Mouse (Mus musculus) midbrain, embryonic 14.5 days (tissue): ENCODE measurements around the gene Gna15. TPM values are rescaled to one million over a fixed set of nuclear protein-coding genes. Genes with fewer than 3 reads are reported as not detected.

Experiments used
- ATAC-seq: fragments of 200-750 bp; cut with Nextera tagmentation; 2 replicates; pipeline ENCODE4 v1.8.0; 2017; ENCODE audit warnings: moderate number of reproducible peaks, moderate library complexity; ENCODE audit not compliant: low FRiP score, low TSS enrichment
- DNase-seq: peaks from one replicate; pipeline ENCODE4 v3.0.0-alpha.2; 2015
- H3K27ac ChIP-seq: fragments of 300-500 bp; sonication (generic); replicated peaks from 2 replicates; pipeline ENCODE4 v1.5.1; 2014; ENCODE audit warnings: mild to moderate bottlenecking, low read depth, low read length, moderate library complexity
- H3K27me3 ChIP-seq: fragments of 300-500 bp; sonication (generic); 2 replicates; pipeline ENCODE4 v1.6.1; 2014; ENCODE audit warnings: low read length, control low read depth, mixed read lengths; ENCODE audit not compliant: control insufficient read depth, insufficient read depth
- H3K36me3 ChIP-seq: fragments of 300-500 bp; sonication (generic); 2 replicates; pipeline ENCODE4 v1.6.1; 2014; ENCODE audit warnings: low read length, control low read depth; ENCODE audit not compliant: control insufficient read depth, insufficient read depth
- H3K4me1 ChIP-seq: fragments of 300-500 bp; sonication (generic); 2 replicates; pipeline ENCODE4 v1.6.1; 2014; ENCODE audit warnings: mild to moderate bottlenecking, antibody characterized with exemption, low read length, control low read depth; ENCODE audit not compliant: control insufficient read depth, insufficient read depth
- H3K4me2 ChIP-seq: fragments of 300-500 bp; sonication (generic); 2 replicates; pipeline ENCODE4 v1.6.1; 2014; ENCODE audit warnings: mild to moderate bottlenecking, low read length, moderate library complexity
- H3K4me3 ChIP-seq: fragments of 300-500 bp; sonication (generic); replicated peaks from 2 replicates; pipeline ENCODE4 v1.5.1; 2014; ENCODE audit warnings: low read depth, low read length
- H3K9ac ChIP-seq: fragments of 300-500 bp; sonication (generic); replicated peaks from 2 replicates; pipeline ENCODE4 v1.6.1; 2014; ENCODE audit warnings: mild to moderate bottlenecking, low read length, moderate library complexity
- H3K9me3 ChIP-seq: fragments of 300-500 bp; sonication (generic); 2 replicates; pipeline ENCODE4 v1.6.1; 2016; ENCODE audit warnings: low read length, control low read depth, mixed read lengths; ENCODE audit not compliant: control insufficient read depth
- WGBS: fragments of 180-500 bp; shearing (Covaris S2); extraction: QIAGEN DNeasy Blood & Tissue Kit; methylation state at CpG from one replicate; pipeline ENCODE4 v1.1.7; 2014; 5-methylcytosine and 5-hydroxymethylcytosine counted together
- polyA plus RNA-seq: library from polyadenylated mRNA; unstranded; fragments of >200 nt; fragmentation: Nextera tagmentation; extraction: Ambion mirVana; gene quantifications from 2 replicates; pipeline ENCODE4 v1.2.1, GENCODE M21; 2014

Gna15 gene
- polyA plus RNA-seq, 1 experiment from 2014 or later, result 0.88 TPM

DNA sequence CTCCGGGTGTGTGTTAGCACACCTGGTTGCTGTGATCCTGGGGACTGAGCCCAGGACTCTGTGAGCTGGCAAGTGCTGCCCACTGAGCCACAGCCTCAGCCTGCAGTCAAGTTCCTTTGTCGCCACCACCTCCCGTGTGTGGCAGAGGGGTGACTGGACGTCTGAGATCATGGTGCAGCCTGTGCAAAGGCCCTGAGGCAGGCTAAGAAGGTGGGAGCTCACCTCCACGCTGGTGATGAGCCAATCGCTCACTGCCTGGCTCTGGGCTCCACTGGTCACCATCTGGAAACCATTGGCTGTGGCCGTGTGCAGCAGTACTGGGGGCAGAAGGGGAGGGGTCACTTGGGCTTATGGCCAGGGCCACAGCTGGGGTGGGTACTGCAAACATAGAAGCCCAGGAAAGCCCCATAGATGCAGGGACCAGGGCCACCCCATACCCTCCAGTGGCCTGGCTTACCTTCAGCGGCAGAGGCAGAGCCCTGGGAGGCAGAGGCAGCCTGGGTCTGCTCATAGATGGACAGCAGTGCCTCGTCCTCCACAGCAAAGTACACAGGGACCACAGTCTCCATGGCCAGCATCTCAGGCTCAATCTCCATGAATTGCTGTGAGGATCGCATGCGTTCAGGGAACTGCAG is 31.3 kb downstream of the Gna15 start:
- no peaks in the 10 kb centered on the region for H3K9me3 ChIP-seq
- H3K27me3 ChIP-seq, result no peaks in the 10 kb centered on the region
- H3K36me3 ChIP-seq, result peaks cover 55% of the 10 kb centered on the region
- ATAC-seq, result no peak
- 91% methylated on average over 11 of the region's 11 CpGs for WGBS
- DNase-seq, result no peak
- H3K9ac ChIP-seq, result no peak overlapping the region
- no peak overlapping the region for H3K27ac ChIP-seq
- peaks cover 17% of the 10 kb centered on the region for H3K4me1 ChIP-seq
- no peak overlapping the region for H3K4me3 ChIP-seq
- no peak overlapping the region for H3K4me2 ChIP-seq

DNA sequence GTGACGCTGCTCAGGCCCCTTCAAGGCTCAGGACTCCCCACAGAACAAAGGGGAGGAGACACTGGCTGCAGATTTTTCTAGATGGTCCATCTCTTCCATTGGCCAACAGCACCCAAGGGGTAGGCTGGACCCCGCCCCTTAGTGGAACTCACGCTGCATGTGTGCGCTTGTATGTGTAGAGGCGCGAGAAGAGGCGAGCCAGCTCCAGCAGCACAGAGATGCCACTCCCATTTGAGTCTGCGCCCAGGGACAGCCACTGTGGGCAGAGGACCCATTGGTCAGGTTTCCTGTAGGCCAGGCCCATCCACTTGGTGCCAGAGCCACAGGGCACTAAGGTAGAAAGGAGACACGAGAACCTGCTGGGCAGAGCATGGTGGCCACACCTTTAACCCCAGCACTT is 33.0 kb downstream of the Gna15 start:
- Histone ChIP-seq H3K36me3 (peaks cover 70% of the 10 kb centered on the region), H3K4me3 (no peak overlapping the region), H3K27me3 (no peaks in the 10 kb centered on the region), H3K4me1 (peaks cover 9% of the 10 kb centered on the region), H3K4me2 (no peak overlapping the region), H3K9ac (no peak overlapping the region), H3K9me3 (no peaks in the 10 kb centered on the region), H3K27ac (no peak overlapping the region)
- ATAC-seq (no peak), DNase-seq (no peak)
- WGBS, result 96% methylated on average over 9 of the region's 9 CpGs

GRCm38 (mm10) chr10:81489941-81490340 is 34.1 kb downstream of the Gna15 start:
- no peak for DNase-seq
- Histone ChIP-seq H3K36me3 (peaks cover 70% of the 10 kb centered on the region), H3K27me3 (no peaks in the 10 kb centered on the region), H3K4me3 (no peak overlapping the region), H3K4me2 (no peak overlapping the region), H3K9ac (no peak overlapping the region), H3K27ac (no peak overlapping the region), H3K9me3 (no peaks in the 10 kb centered on the region), H3K4me1 (peaks cover 4% of the 10 kb centered on the region)
- 87% methylated on average over 14 of the region's 14 CpGs for WGBS
- no peak for ATAC-seq

- Histone ChIP-seq H3K4me2 (no peak overlapping the region), H3K27me3 (no peaks in the 10 kb centered on the region), H3K9me3 (no peaks in the 10 kb centered on the region), H3K4me1 (peaks cover 12% of the 10 kb centered on the region; the same call in 1 of the 2 replicates), H3K36me3 (peaks cover 68% of the 10 kb centered on the region), H3K4me3 (no peak overlapping the region), H3K9ac (no peak overlapping the region), H3K27ac (no peak overlapping the region)
- 91% methylated on average over 11 of the region's 11 CpGs for WGBS
- no peak for ATAC-seq
- DNase-seq, result no peak
These were observed 35.9 kb downstream of the Gna15 start for GRCm38 (mm10) chr10:81488081-81488480.

DNA sequence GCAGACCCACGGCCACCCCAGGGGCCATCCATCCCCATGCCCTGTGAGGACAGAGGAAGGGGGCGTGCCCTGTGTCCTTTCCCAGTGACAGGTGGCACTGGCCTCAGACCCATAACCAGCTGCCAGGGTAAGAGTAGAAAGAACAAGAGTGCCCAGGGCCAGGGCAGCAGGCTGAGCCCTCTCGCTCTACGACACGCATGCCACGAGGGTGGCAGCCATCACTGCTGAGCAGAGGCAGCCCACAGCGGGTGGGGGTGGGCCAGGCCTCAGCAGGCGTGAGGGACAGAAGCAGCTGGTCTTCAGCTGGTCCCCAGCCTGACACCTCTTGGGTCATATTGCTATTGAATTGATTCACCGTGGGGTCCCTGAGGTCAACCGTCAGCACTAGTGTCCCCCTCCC is 37.5 kb downstream of the Gna15 start:
- Histone ChIP-seq H3K9me3 (no peaks in the 10 kb centered on the region), H3K9ac (no peak overlapping the region), H3K36me3 (peaks cover 52% of the 10 kb centered on the region), H3K27me3 (no peaks in the 10 kb centered on the region), H3K4me3 (no peak overlapping the region), H3K4me2 (no peak overlapping the region), H3K27ac (no peak overlapping the region), H3K4me1 (peaks cover 17% of the 10 kb centered on the region)
- no peak for DNase-seq
- WGBS, result 88% methylated on average over 10 of the region's 10 CpGs
- no peak for ATAC-seq

DNA sequence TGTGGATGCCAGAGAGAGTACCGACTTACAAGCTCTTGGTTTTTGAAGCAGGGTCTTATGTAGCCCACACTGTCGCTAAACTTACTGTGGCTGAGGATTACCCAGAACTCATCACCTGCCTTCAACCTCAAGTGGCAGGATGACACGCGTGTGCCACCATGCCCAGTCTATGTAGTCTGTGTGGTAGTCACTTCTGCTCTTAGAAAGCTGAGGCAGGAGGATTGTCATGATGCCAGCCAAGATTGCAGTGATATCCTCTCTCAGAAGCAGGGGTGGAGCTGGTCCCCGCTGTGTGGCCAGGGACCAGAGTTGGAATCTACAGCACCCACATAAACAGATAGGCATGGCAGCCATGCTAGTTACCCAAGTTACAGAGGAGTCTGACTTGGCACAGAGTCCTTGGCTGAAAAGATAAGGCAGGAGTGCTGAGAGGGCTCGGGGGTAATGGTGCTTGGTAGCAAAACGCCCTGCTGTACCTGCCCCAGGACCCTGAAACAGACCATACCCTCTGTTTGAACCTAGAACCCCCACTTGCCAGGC is 38.5 kb downstream of the Gna15 start:
- H3K27me3 ChIP-seq, result no peaks in the 10 kb centered on the region
- H3K27ac ChIP-seq, result no peak overlapping the region
- H3K4me2 ChIP-seq, result no peak overlapping the region
- H3K4me3 ChIP-seq, result no peak overlapping the region
- H3K9ac ChIP-seq, result no peak overlapping the region
- no peak for ATAC-seq
- peaks cover 43% of the 10 kb centered on the region for H3K36me3 ChIP-seq
- H3K9me3 ChIP-seq, result no peaks in the 10 kb centered on the region
- no peak for DNase-seq
- 76% methylated on average over 7 of the region's 7 CpGs for WGBS
- peaks cover 22% of the 10 kb centered on the region for H3K4me1 ChIP-seq

DNA sequence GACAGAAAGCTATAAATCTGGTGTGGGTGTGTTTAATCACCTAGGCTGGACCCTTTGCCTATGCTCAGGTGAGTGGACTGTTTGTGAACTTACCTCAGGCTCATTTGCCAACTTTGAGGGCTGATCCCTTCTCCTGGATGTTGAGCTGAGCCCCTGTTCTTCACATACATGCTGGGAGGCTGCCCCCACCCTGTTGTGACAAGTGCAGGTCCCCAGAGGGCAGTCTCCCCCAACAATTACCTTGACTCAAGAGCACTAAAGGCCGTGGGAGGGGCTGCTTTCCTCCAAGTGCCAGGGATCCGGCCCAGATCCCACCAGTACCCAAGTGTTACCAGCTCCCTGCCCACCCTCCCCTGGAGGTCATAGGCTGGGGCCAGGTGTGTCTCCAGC is 39.0 kb downstream of the Gna15 start:
- H3K4me1 ChIP-seq, result peaks cover 26% of the 10 kb centered on the region
- peak overlapping the region; percentile 76 for H3K27ac ChIP-seq
- peaks cover 38% of the 10 kb centered on the region for H3K36me3 ChIP-seq
- no peak overlapping the region for H3K4me3 ChIP-seq
- no peaks in the 10 kb centered on the region for H3K27me3 ChIP-seq
- DNase-seq (no peak), ATAC-seq (no peak)
- H3K9me3 ChIP-seq, result no peaks in the 10 kb centered on the region
- no peak overlapping the region for H3K4me2 ChIP-seq
- H3K9ac ChIP-seq, result no peak overlapping the region
- WGBS, result 29% methylated on average over 2 of the region's 2 CpGs

DNA sequence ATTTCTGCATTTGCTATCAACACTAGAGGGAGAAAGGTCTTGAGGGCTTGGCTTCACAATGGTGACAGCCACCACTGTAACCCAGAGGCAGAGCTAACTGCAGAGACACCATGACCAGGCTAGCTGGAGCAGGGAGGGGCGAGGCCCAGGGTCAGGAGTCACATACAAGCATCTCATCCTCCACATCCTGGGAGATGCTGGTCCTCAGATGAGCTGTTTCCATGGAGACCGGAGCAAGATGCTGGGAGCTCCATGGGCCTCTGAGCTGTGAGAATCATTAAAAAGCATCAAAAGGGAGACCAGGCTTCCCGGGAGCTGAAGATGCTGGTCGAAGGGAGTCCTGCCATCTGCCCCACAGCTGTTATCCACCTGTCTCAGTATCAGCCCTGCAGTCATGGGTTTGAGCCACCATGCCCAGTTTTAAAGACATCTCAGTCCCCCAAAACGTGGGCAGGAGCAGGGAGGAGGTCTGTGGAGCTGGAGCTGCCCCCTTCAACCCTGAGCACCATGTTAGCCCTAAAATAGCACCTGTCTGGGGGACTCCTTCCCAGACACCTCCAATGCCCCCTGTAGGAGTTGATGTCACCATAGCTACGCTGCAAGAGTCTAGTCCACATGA is 39.5 kb downstream of the Gna15 start:
- Histone ChIP-seq H3K4me3 (no peak overlapping the region), H3K9me3 (no peaks in the 10 kb centered on the region), H3K4me2 (peak overlapping the region; percentile 18; the same call in 1 of the 2 replicates), H3K9ac (0 out of 2 replicates have a peak overlapping the region, but pooled peaks have one; percentile 20), H3K36me3 (peaks cover 33% of the 10 kb centered on the region), H3K27me3 (no peaks in the 10 kb centered on the region), H3K4me1 (peaks cover 30% of the 10 kb centered on the region), H3K27ac (peak overlapping the region; percentile 76)
- peak; percentile 70 for DNase-seq
- 39% methylated on average over 6 of the region's 6 CpGs for WGBS
- ATAC-seq, result no peak

- H3K4me2 ChIP-seq, result peak overlapping the region; percentile 18; the same call in 1 of the 2 replicates
- H3K36me3 ChIP-seq, result peaks cover 27% of the 10 kb centered on the region
- DNase-seq (peak; percentile 70), ATAC-seq (no peak)
- H3K4me3 ChIP-seq, result no peak overlapping the region
- 17% methylated on average over 9 of the region's 9 CpGs for whole genome bisulfite sequencing
- peak overlapping the region; percentile 76 for H3K27ac ChIP-seq
- no peak overlapping the region for H3K9ac ChIP-seq
- H3K27me3 ChIP-seq, result no peaks in the 10 kb centered on the region
- no peaks in the 10 kb centered on the region for H3K9me3 ChIP-seq
- H3K4me1 ChIP-seq, result peaks cover 33% of the 10 kb centered on the region
These were observed 40.0 kb downstream of the Gna15 start for GRCm38 (mm10) chr10:81483983-81484382.
